Mouse (Mus musculus) splenic B cell, adult 2 months (primary cell): Measurements from ENCODE around the gene Gm8300.
"Not testable (repeated sequence)": the region's sequence is repeated elsewhere in the genome, so short reads cannot be mapped to it uniquely, and the experiment has no call there.

Experiments used
- DNase-seq: peaks from one replicate; pipeline ENCODE4 v3.0.0-alpha.2; 2011; ENCODE audit warnings: low read depth, low spot score
- H3K27me3 ChIP-seq: 2 replicates; pipeline ENCODE4 v1.6.1; 2012; ENCODE audit warnings: mild to moderate bottlenecking, low read length, moderate library complexity, mixed read lengths; ENCODE audit not compliant: control insufficient read depth, poor library complexity, insufficient read depth, severe bottlenecking
- H3K36me3 ChIP-seq: 2 replicates; pipeline ENCODE4 v1.6.1; 2012; ENCODE audit warnings: mild to moderate bottlenecking, low read length, moderate library complexity, mixed read lengths; ENCODE audit not compliant: control insufficient read depth, poor library complexity, insufficient read depth, severe bottlenecking

Gene Gm8300

DNA sequence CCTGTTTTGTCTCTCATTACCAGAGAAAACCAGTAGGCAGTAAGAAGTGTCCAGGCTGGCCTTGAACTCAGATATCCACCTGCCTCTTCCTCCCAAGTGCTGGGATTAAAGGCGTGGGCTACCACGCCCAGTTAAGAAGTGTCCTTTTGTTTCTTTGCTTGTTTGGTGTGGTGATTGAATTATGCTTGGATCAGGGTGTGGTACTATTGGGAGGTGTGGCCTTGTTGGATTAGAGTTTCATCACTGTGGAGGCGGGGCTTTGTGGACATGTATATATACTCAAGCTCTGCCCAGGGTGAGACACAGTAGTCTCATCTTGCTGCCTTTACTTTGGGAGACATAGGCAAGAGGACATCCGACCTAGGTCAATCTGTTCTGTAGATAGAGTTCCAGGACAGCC lies at the start of gene Gm8300:
TSS of gene Gm8300 (plus strand) at position 301 of the 400 bp plus-strand sequence.
- not testable (repeated sequence) for H3K27me3 ChIP-seq, H3K36me3 ChIP-seq, DNase-seq

DNA sequence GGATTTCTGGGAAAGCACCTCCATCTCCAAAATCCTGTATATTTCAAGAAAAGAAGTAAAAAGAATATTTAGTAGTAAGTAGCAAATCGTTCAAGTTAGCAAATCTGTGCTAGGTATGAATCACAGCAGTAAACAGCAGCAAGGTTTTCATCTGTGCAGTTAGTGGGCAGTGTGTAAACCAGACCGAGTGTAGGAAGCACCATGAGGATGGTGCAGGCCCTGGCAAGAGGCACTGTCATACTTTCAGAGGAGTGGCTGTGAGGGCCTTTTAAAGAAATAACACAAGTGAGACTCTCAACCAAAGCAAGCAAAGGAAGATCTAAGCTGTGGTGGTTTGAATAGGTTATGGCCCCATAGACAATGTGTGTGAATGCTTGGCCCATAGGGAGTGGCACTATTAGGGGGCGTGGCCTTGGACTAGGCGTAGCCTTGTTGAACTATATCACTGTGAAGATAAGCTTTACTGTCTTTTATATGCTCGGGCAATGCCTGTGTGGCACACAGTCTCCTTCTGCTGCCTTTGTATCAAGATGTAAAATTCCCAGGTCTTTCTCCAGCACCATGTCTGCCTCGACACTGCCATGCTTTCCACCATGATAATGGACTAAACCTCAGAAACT lies 49.3 kb upstream of the Gm8300 start:
- DNase-seq, result no peak
- Histone ChIP-seq H3K27me3 (no peaks in the 10 kb centered on the region), H3K36me3 (peaks cover 31% of the 10 kb centered on the region)

DNA sequence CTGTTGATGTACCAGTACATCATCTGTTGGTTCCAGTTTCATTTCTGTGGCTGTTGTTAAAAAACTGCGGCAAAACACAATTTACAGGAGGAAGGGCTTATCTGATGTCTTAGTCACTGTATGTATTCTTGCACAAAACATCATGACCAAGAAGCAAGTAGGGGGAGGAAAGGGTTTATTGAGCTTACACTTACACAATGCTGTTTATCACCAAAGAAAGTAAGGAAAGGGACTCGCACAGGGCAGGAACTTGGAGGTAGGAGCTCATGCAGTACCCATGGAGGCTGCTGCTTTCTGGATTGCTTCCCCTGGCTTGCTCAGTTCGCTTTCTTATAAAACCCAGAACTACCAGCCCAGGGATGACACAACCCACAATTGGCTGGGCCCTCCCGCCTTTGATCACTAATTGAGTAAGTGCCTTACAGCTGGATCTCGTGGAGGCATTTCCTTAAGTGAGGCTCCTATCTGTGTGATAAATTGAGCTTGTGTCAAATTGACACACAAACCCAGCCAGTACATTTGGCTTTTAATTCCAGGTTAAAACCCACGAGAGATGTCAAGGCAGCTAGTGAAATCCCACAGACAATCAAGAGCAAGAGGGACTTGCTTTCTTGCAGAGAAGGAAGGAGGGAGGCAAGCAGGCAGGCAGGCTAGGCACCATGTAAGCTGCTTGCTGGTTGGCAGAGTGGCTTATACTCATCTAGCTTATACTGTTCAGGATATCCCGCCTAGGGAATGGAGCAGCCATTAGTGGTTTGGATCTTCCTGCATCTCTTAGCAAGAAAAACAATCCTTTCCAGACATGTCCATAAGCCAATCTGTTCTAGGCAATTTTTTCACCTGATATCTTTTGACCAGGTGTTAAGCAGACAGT lies 43.6 kb upstream of the Gm8300 start:
- no peaks in the 10 kb centered on the region for H3K27me3 ChIP-seq
- DNase-seq, result no peak
- H3K36me3 ChIP-seq, result peaks cover 9% of the 10 kb centered on the region; the same call in 1 of the 2 replicates

DNA sequence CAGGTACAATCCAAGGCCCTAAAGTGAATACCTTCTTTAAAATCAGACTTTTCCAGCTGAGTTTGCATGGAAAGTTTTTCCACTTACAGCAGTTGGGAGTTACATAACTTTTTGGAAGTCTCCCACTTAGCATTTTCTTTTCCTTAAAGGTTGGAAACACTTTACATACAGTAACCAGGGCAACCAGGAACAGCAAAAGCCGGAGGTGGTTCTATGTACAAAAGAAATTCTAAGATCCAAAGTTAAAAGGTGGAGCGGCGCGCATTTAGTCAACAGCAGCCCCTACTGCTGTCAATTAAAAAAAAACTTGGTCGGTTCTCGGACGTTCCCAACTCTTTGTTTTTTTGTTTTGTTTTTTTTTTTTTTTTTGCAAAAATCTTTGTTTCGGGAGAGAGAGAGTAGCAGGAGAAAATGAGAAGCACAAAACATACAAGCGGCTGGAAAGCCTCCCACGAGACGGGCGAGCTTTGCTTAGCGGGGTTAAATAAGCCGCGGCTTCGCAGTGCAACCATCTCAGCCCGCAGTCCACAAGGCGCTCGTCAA lies 42.6 kb upstream of the Gm8300 start:
- Histone ChIP-seq H3K27me3 (no peaks in the 10 kb centered on the region), H3K36me3 (peaks cover 4% of the 10 kb centered on the region; the same call in 1 of the 2 replicates)
- no peak for DNase-seq

DNA sequence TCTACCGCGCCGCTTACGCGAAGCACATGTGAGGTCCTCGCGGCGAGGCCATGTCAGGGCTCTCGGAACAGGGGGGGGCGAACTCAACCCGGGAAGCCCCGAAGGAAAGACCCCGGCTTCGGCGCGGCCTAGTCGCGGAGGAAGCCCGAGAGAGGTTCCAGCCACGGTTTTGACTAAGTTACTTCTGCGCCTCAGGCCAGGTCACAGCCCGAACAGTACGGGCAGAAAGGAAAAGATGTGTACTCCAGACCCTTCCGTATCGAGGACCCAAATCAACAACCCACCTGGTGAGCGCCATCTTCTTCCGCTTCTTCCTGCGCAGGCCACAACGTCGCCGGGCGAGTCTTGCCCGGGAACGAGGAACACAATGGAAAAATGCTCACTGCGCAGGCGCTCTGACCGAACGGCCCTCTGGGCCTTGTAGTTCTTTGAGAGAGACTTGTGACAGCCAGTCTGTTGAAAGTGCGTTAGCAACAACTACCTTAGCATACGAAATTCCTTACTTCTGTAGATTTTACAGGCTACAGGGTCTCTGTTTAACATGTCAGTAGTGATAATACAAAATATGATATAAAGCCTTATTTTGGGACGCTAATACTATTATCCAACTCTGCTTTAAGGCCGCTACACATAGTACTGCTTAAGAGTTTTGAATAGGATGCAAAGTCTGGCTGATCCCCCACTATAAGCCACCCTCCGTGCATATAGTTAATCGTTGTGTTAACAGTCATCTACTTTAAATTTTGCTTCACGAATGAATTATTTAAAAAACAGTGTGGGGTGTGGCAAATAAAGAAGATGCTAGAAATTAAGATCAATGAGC lies 41.9 kb upstream of the Gm8300 start, which contains the start of gene Snw1:
TSS of gene Snw1 (minus strand) at position 311 of the 823 bp plus-strand sequence.
- H3K27me3 ChIP-seq, result no peaks in the 10 kb centered on the region
- H3K36me3 ChIP-seq, result 0 out of 2 replicates have a peak, but pooled peaks cover 2% of the 10 kb centered on the region
- peak; percentile 97 for DNase-seq

DNA sequence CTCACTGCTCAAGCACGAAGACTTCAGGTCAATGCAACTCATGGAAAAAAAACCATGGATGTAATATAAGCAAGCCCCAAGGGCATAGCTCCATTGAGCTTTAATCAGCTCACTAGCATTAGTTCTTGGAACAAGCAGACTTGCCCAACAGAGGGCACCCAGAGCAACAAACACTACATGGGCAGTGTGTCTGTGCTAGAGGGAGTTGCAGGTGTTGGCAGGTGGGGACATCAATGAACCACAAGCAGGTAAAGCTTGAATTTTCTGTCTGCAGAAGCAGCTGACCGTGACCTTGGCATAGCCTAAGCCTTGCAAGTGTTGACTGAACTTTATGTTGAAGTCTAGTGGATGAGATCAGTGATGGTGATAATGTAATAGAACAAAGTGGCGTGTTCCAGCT lies 39.4 kb upstream of the Gm8300 start:
- no peak for DNase-seq
- H3K36me3 ChIP-seq, result no peaks in the 10 kb centered on the region
- no peaks in the 10 kb centered on the region for H3K27me3 ChIP-seq

DNA sequence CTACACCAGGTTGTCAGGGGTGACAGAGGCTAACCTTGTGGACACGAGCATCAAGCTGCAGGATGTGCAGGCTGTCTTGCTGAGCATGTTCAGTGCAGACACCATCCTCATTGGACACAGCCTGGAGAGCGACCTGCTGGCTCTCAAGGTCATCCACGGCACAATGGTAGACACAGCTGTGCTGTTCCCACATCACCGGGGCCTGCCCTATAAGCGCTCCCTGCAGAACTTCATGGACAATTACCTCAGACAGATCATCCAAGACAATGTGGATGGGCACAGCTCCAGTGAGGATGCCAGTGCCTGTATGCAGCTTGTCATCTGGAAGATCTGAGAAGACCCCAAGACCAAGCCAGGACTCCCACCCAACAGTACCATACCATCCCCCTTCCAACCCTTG lies 31.6 kb upstream of the Gm8300 start:
- DNase-seq, H3K27me3 ChIP-seq, H3K36me3 ChIP-seq: not testable (repeated sequence)

DNA sequence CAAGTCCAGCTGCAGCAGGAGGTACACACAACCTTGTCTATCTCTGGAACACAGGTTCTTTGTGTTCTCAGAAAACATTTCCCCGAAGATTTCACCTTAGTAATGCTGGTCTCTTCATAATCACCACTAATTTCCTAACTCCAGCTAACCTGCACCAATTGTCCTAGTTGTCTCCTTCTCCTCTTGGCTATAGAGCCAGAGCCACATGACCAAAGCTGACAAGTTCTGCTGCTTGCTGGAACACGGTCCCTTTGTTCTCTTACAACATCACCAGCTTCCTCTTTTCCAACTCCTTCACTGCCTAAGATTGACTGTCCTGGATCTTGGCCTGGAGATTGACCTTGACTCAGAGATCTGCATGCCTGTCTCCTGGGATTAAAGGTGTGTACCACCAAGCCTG lies 25.4 kb upstream of the Gm8300 start:
- H3K27me3 ChIP-seq, DNase-seq: not testable (repeated sequence)

DNA sequence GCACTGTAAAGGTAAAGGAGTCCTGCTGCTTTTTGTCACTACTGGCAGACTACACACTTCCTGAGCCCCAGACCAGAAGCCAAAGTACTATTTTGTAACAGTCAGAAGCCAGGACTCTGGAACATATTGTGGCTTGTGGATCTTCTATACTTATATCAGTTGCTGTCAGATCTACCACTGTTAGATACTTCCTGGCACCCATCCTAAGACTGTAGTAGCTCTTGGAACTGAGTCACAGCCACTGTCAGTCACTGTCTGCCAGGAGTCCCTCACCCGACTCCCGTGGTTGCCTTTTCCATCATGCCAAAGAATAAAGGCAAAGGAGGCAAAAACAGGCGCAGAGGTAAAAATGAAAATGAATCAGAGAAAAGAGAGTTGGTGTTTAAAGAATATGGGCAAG lies 19.7 kb upstream of the Gm8300 start, which contains the start of gene Gm5788:
TSS of gene Gm5788 (plus strand) at position 301 of the 400 bp plus-strand sequence.
- not testable (repeated sequence) for DNase-seq, H3K36me3 ChIP-seq, H3K27me3 ChIP-seq

More for the DNA sequence above, 25.4 kb upstream of the Gm8300 start:
- not testable (repeated sequence) for H3K36me3 ChIP-seq

DNA sequence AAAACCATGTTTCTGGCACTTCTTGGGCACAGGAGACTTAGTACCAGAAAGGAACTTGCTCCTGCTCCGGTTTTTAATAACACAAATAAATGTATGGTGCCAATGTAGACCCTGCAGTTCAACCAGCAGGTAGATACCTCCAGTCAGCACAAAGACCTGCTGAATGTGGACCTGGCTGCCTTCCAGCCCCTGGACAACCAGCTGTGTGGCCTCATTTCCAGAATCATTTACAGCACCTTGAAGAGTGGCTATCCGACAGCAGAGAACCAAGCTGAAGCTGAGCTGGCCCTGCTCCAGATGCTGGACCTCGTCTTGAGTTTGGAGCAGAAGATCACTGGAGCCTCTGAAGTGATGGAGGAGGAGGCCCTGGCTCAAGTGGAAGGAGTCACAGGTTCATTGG lies 5.5 kb downstream of the Gm8300 start:
- H3K27me3 ChIP-seq, DNase-seq, H3K36me3 ChIP-seq: not testable (repeated sequence)

DNA sequence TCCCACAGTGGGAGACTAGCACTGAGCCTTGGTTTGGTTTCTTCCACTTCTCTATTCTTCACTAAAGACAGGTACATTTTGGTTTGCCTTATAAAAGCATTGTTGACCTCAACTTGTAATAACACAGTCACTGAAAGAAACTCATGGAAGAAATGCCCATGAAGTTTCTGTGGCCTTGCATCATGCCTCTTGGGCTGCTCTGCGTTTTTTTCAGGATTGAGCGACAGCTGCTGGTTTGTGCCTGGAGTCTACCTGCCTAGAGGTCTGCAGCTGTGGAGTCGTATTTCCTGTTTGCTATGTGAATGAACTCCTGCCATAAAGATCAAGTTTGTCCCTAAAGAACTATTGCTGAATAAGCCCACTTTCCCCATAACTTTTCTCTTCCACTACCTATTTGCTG lies 29.8 kb downstream of the Gm8300 start:
- H3K27me3 ChIP-seq, result no peaks in the 10 kb centered on the region
- DNase-seq, result no peak
- no peaks in the 10 kb centered on the region for H3K36me3 ChIP-seq

DNA sequence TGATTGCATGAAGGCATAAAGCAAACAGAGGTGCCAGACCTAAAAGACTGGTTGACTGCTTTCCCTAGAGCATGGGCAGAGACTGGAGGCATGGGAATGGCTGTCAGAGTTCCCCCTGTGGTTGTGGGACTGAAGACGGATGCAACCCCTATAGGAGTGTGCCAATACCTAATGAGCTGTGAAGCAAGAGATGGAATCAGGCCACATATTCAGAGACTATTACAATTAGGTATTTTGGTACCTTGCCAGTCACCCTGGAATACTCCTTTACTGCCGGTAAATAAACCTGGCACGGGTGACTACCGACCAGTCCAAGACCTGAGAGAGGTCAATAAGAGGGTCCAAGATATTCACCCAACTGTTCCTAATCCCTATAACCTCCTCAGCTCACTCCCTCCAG lies 36.5 kb downstream of the Gm8300 start:
- H3K36me3 ChIP-seq, DNase-seq, H3K27me3 ChIP-seq: not testable (repeated sequence)
